Mouse (Mus musculus) left cerebral cortex, postnatal 36 days (tissue): ENCODE measurements around the gene Milr1. TPM values are rescaled to one million over a fixed set of nuclear protein-coding genes. Genes with fewer than 3 reads are reported as not detected.
"Not testable (repeated sequence)": the region's sequence is repeated elsewhere in the genome, so short reads cannot be mapped to it uniquely, and the experiment has no call there.

Experiments
- DNase-seq, 2 experiments: peaks; one replicate each; pipeline ENCODE4 v3.0.0; 2021 to 2022; ENCODE audit warnings: low spot score in 2 of 2, mixed read lengths in 1 of 2
- intact Hi-C: fragments of 180-260 bp; cut with DNase I; formaldehyde crosslinking; loops from one replicate; pipeline ENCODE4 v1.15.1; 2025
- total RNA-seq, 2 experiments: library from RNA; stranded (reverse); gene quantifications; 2 replicates each; pipeline ENCODE4 v1.2.3; 2021

The Milr1 gene
- total RNA-seq, 2 experiments from 2014 or later, result 0.25 TPM; not detected in 1

DNA sequence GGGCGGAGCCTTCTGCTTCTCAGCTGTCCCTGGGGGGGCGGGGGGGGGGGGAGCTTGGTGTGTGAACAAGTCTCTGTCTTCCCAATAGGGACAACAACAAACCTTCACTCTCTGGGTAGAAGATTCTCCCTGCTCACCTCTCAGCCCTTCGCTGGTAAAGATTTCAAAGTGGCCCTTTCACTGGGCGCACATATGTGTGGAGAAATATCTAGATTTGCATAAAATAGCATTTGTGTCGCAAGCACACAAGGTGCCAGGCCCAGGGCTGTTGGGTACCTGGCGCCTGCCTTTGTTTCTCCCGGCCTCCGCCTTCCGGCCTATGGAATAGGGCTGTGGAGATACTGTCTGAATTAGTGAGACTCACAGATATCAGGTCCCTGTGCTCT lies 11.8 kb downstream of the Milr1 start:
- intact Hi-C loops, result no loop called here
- DNase-seq, result no peak

DNA sequence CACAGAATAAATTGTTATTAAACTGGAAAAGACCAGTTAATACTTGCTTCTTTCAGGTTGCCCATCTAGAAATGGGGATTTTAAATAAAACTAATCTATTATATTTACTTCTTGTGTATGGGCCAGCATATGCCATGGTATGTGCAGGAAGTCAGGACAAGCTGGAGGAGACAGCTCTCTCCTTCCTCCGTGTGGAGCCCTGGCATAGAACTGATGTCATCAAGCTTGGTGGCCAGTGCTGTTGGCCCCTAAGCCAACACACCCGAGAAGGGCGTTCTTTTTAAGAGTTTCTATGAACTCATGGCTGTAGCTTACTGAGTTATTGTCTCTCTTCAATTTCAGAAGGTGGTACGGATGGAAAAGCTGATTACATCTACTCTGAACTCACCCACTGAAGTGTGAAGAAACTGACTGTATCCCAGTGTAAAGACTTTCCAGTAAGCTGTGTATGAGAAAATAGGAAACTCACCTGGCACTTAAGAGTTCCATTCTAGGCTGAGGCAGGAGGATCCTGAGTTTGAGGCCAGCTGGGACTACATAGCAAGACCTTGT lies 15.7 kb downstream of the Milr1 start:
- intact Hi-C loops, result no loop called here

DNA sequence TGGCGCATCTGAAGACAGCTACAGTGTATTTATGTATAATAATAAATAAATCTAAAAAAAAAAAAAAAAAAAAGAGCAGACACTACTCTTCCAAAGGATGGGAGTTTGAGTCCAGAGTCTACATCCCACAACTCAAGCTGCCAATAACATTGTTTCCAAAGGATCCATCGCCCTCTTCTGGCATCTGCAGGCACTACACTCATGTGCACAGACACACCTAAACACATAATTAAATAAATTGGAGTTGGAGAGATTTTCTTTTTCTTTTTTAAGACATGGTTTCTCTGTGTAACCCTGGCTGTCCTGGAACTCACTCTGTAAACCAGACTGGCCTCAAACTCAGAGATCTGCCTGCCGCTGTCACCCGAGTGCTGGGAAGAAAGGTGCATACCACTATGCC lies 16.5 kb downstream of the Milr1 start:
- intact Hi-C loops, result no loop called here
- no peak for DNase-seq

More for the DNA sequence above, 15.7 kb downstream of the Milr1 start:
- DNase-seq, result no peak

DNA sequence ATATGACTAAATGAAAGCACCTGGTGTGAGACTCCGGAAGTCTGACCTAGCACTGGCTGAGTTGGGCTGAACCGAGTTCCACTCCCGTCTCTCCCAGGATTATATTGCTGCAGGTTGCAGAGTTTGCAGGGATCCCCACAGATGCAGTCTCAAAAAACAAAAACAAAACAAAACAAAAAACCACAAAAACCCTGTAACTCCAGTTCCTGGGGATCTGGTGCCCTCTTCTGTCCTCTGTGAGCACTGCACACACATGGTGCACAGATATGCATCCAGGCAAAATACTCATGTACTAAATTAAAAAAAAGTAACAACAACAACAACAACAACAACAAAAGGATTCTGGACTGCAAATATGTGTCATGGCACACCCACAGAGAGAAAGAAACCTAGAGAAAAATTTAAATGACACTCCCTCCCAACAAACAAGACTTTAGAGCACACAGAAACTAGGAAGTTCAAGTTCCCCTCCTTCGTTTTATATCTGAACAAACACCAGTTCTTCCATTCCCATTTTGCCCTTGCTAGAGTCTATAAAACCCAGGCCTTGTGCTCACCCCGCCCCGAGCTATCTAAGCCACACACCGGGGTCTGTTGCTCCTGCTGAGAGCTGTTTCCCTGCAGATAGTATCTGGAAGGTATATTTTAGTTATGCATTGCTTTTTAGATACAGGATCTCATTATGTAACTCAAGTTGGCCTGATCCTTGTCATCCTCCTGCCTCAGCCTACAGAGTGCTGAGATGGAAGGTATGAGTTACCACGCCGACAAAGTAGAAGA lies 19.4 kb downstream of the Milr1 start:
- DNase-seq, result no peak
- intact Hi-C loops, result no loop called here

DNA sequence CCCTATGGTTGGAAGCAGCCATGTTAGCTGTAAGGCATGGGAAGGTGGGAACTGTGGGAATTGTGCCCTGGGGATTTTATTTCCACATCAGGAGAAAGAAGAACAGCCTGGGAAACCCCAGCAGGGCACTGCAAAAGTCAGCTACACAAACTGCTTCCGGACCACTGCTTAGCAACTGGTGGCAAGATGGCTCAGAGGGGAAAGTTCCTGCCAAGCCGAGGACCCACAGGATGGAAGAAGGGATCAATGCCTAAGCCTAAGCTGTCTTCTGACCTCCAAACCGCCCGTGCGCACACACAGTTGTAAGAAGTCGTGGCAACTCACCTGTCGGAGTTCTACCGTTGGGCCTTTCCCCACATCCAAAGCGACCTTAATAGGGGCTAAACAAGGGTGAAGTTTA lies 22.0 kb downstream of the Milr1 start:
- intact Hi-C loops, result no loop called here
- DNase-seq, result no peak

DNA sequence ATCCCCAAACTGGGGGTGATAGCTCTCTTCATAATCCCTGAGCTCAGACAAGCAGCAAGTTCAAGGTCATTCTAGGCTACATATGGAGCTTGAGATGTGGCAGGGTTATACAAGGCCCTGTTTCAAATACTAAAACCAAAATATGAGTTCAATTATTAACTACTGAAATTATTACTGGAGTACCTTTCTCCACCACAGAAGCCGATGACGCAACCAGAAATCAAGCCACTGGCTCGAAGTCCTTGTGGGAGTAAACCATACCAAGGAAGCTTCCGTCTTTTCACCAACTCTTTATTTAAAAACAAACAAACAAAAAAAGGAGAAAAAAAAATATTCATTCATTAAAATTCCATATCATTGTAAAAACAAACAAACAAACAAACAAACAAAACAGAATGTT lies 25.9 kb downstream of the Milr1 start:
- DNase-seq, result no peak
- intact Hi-C loops, result no loop called here

DNA sequence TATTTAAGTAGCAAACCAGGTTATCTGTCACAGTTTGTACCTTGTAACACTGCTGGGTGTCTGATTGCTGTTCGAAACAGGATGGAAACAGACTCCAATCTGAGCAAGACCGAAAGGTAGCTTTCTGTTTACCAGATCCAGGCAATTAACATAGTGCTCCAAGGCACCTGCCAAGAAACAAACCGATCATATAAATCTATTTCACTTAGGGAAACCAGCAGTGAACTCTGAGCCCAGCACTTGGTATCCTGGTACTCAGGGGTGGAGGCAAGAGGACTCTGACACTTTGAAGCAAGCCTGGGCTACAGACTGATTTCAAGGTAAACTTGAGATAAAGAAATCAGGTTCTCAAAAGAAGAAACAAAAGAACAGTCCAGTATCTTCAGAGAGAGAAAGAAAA lies 26.4 kb downstream of the Milr1 start:
- intact Hi-C loops, result no loop called here
- DNase-seq, result no peak

DNA sequence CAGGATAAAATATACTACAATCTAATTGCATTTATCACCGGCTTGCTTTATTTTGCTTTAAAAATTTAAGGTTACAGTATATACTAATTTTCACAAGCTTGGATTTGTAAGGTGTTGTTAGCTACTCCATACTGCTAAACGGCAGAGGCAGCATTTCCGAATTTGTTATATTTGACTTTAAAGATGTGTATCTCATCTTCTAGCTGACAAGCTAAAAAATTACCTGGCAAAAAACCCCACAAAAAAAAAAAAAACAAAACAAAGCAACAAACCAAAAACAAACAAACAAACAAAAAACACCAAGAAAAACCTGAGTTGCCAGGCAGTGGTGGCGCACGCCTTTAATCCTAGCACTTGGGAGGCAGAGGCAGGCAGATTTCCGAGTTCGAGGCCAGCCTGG lies 27.1 kb downstream of the Milr1 start:
- no peak for DNase-seq
- intact Hi-C loops, result no loop called here

DNA sequence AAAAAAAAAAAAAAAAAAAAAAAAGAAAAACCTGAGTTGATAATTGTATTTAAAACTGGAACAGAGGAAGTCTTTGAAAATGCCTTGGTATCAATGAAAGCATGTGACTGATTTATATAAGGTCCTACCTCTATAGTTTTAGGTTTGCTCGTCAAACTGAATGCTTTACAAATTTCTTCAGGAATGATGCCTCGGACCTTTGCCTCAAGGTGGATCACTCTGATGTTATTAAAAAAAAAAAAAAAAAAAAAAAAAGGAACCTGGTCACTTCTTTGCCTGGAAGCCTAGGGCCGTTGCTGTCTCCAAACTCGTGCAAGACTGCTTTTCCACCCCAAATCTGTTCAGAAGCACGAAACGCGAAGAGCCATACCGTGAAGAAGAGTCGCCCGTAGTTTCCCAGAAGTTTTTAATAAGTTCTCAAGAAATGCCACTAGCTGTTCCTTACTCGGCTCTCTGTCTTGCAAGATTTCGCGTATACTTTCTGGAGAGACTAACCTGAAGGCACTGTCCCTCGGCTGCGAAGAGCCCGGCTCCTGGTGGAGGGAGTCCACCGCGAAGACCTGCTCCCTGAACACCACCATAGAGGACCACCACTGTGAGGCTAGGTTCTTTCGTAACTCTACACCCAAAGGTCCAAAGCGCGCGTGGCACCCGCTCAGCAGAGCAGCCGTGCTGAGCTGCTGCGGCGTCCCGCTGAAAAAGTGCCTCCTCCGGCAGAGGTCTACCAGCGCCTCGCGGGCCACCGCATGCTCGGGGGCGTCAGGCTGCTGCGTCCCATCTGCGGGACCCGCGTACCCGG lies 27.8 kb downstream of the Milr1 start:
- intact Hi-C loops, result no loop called here

DNA sequence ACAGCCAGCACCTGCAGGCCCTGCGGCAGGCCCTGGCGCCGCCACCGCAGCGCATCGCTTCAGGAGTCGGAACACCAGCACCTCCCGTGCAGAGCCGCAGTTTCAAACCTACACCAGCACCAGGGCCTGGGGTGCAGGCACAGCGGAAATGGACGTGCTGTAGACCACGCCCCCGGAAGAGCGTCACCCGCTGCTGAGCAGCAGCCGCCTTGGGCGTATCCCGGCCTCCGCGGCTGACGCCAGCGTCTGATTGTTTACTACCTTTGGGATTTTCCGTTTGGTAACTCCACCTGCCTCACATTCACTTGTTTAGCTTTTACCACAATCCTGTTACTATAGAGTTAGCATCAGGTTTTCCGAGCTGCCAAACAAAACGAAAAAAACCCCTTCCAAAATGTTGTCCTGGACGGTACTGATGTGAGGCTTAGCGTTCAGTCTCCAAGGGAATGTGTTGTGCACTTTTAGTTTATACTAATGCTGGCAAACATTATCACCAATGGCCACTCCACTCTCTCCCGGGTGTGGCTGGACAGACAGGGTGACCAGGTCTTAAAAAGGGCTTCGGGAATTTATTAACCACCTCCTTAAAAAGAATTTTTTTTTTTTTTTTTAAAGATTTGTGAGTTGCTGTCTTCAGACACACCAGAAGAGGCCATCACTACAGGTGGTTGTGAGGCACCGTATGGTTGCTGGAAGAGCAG lies 28.5 kb downstream of the Milr1 start, which contains the start of gene Polg2:
Polg2 (minus strand) TSS at position 150 of the 701 bp plus-strand sequence.
- intact Hi-C loops, result no loop called here
- DNase-seq, result peak; percentile 92 to 93

More for the DNA sequence above, 27.8 kb downstream of the Milr1 start:
- DNase-seq, result peak; percentile 15 to 19

DNA sequence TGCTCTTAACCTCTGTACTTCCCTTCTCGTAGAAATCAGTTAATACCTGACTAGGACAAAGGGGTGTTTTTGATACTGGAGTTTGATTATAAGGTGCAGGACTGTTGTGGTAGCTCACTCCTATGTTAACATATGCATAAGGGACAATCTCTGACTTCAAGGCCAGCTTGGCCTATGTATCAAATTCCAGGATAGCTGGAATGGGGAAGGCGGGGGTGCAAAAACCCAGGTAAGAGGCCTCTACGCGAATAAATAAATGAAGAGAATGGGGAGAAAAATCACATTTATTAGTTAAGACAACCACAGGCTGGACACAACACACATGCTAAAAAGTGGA lies 29.0 kb downstream of the Milr1 start:
- intact Hi-C loops, result no loop called here
- DNase-seq, result no peak

DNA sequence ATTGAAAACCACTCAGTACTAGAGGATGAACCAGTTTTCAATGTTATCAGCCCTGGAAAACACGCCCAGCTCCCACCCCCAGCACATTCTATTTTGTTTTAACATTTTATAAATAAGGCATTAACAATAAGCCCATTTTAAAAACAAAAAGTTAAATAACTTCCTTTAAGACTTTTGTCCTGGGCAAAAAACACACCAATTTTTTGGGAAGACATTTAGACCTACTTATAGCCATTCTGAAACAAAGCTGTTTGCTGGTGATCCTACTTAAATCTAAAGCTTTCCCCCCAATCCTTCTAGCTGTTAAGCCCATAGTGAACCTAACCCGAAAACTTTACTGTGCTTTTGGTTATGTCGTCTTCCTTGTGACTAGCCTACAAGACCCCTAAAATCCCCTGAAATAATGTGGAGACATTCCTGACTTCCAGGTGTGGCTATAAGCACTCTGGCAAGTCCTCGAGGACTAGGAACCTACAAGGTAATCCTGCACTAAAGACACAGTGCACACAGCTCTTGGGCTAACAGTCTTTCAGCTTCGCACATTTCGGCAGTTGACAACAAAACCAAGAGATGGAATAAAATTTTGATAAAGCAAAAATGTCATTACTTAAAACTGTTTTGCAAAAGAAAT lies 29.7 kb downstream of the Milr1 start:
- DNase-seq, result no peak
- intact Hi-C loops, result no loop called here

DNA sequence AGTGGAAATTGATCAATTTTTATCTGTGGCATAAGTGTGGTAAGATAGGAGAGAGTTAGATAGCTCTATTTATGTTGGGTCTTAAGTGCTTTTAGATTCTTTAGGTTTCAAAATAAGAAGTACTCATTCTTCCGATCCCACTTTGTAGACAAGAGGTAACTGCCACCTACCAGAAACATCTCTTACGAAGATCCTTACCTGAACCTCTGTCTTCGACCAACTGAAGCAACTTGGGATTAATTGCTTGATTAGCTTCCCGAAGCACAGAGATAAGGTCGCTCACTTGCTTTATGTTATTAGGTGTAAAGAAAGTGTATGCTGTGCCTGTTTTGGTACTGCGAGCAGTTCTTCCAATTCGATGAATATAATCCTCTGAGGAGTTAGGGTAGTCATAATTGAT lies 31.2 kb downstream of the Milr1 start:
- intact Hi-C loops, result not testable (repeated sequence)

DNA sequence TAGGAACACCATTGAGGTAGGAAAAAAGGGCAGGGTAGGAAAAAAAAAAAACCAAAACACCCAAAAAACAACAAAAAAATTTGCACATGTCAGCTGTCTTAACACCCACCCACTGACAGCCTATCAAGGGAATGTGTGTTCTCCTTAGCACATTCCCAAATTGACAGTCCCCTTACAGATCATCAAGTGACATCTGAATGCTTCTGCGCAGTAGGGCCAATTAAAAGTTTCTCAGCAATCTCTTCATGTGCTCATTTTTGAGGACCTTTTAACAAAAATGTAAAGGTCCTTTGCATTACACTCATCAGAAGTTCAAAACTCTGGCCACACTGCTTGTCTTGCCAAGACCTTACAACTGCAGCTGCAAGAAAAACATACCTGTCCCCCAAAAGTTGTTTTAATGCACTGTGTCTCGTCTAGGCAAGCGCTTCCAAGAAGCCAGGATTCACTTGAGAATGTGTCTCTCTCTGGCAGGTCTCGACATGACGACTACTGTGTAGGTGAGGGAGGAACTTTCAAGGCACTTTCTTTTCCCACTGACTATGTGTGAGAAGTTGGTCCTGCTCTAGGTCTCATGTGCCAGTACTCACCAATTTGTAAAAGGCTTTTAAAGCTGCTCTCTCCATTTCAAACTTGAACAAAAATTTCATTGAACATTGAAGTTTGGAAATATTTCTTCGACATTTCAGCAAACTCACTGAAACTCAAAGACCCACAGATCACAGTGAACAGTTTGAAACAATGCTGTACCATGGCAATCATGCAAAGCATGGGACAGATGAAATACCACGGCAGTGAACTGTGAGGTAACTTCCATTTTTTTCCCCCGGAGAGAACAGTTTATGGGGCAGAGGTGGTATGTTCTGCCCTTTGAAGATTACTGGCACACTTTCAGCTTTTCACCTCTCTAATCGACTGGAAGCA lies 32.1 kb downstream of the Milr1 start:
- intact Hi-C loops, result no loop called here
- DNase-seq, result no peak

More for the DNA sequence above, 31.2 kb downstream of the Milr1 start:
- not testable (repeated sequence) for DNase-seq

DNA sequence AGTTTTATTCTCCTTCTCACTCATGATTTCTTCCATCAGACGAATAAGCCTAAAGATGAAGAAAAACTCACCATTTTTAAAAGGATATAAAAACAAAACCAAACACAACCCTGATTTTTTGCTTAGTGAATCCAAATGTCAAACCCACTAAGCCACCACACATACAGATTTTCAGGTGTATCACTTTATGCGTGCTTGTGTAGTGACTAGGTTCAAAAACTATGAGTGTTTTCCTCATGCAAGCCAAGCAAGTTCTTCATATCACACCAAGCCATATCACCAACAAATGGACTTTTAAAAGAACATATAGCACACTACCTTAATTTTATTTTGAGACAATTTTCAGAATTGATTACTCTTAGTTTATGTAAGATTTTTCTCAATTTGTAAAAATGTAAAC lies 33.5 kb downstream of the Milr1 start:
- intact Hi-C loops, result no loop called here
- DNase-seq, result no peak

DNA sequence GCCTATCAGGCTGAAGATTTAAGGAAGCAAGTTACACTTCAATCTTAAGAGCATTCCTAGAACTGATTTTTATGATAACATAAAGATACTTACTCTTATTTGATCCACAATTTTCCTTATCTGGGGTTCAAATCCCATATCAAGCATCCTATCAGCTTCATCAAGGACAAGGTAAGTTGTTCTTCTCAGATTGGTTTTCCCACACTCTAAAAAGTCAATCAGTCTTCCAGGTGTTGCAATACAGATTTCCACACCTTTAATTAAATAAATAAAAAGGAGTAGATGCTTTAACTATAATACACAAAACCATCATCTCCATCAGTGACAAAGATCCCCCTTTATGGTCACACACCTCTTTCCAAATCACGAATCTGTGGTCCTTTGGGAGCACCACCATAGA lies 34.0 kb downstream of the Milr1 start:
- intact Hi-C loops, result loop anchor here (5.0 kb wide), 2 partner anchors 137 to 212 kb away; partner anchors contain the start of genes Kpna2 and Smurf2

DNA sequence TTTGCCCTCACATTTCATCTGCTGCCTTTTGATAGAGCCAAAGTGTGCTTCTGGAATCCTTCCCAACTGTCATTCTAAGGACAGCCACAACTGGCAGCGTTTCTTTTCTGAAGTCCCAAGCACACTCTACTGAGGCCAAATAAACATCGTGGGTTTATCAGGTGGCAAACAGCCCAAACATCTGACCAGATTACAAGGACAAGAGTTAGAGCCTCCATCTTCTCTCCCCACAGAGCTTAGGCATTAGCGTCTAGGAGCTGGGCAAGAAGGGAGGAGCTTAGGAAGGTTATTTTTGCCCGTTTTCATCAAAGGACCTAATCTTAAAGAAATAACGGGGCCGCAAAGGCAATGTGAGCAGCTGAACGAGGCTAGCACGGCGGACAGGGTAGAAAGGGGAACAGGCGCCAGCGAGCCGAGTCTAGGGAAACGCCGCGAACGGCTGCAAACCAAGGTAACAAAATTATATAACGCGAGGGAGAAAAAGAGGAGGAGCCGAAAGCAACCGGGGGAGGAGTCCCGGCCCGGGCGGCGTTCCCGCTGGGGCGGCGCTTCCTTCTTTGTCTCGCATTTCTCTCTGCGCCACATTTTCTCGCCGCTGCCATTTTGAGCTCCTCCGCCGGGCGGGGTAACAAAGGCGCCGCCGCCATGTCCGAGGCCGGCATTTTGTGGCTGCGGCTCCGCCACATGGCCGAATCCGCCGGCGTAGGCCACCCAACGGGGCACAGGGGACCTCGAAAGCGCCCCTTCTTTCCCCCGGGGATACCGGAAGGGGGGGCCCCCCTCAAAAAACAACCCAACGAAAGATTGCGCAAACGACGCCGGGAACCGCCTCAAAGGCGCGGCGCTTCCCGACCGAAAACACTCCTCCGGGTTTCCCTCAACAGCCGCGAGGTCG lies 36.4 kb downstream of the Milr1 start:
- DNase-seq, result peak; percentile 86 to 87
- intact Hi-C loops, result loop anchor here (2.0 to 5.0 kb wide), 3 partner anchors 35 to 210 kb away; partner anchors contain the start of genes Kpna2 and Smurf2

More for the DNA sequence above, 34.0 kb downstream of the Milr1 start:
- DNase-seq, result no peak
